Mouse (Mus musculus) spleen, postnatal 10 days (tissue): ENCODE results near the gene Thsd7b.
"Not testable (repeated sequence)": the region's sequence is repeated elsewhere in the genome, so short reads cannot be mapped to it uniquely, and the experiment has no call there.

Source experiments
- DNase-seq, 2 experiments: peaks; one replicate each; pipeline ENCODE4 v3.0.0; 2021 to 2022; ENCODE audit warnings: low spot score in 2 of 2

The Thsd7b gene

GRCm38 (mm10) chr1:129838486-129838885, 565.4 kb downstream of the Thsd7b start:
- no peak for DNase-seq

- DNase-seq = no peak
Observed at GRCm38 (mm10) chr1:129843416-129843815, 570.3 kb downstream of the Thsd7b start.

- DNase-seq = no peak
Observed at GRCm38 (mm10) chr1:129850007-129850564, 577.0 kb downstream of the Thsd7b start.

- DNase-seq = no peak
Observed at GRCm38 (mm10) chr1:129867714-129868113, 594.6 kb downstream of the Thsd7b start.

DNA sequence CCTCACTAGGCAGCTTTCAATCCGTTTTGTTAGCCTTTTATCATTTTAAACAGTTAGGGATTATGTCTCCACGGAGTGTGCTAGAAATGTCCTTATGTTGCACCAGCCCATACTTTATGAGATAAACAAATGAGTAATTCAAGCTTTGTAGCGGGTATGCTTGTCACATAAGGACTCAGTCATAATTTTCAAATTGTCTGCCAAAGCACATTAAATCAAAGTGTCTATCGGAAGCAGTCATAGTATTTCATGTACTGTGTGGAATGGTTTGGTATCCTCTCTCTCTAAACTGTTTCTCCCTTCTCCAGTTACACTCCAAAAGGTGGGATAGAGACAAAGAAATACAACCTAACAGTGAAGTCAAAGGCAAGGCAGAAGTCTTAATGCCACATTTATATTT, 601.3 kb downstream of the Thsd7b start:
- DNase-seq = no peak

DNA sequence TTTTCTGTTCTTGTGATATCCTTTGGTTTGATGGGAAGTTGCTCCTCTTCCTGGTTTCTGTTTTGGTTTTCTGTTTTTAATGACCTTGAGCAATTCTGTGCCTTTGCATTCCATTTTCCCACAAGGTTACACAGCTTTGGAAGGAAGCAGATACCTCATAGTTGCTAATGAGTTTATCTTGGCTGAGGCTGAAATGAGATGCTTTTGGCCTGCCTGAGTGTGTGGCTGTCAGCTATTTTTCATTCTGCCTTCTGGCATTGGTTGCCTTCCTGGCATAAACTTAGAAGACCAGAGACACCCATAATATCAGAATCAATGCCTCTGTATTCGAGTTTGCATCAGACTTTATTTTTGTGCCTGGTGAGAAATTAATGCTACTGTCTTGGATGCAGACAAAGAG, 614.8 kb downstream of the Thsd7b start:
- no peak for DNase-seq

- no peak for DNase-seq
Observed at GRCm38 (mm10) chr1:129898121-129898520, 625.0 kb downstream of the Thsd7b start.

GRCm38 (mm10) chr1:129915484-129915883, 642.4 kb downstream of the Thsd7b start:
- DNase-seq = no peak

- no peak for DNase-seq
Observed at GRCm38 (mm10) chr1:129917568-129917967, 644.5 kb downstream of the Thsd7b start.

GRCm38 (mm10) chr1:129919385-129919784, 646.3 kb downstream of the Thsd7b start:
- peak; percentile 16 to 60 for DNase-seq

DNA sequence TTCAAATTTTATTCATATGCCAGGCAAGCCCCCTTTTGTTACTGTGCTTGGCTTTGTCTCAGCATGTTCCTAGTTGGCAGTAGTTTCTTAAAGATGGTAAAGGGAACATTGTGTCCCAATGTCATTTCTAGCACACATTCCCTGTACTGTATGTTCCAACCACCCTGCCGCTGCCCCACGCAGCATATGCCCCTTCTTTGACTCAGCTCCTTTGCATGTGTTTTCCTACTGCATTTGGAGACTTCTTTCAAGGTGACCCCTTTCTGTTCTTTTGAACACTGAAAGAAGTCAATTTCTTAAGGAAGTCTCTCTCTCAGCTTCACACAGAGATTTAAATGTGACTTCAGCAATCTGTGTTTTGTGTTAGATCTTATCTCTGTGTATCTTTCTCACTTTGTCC, 657.9 kb downstream of the Thsd7b start:
- no peak for DNase-seq

GRCm38 (mm10) chr1:129943116-129943515, 670.0 kb downstream of the Thsd7b start:
- no peak for DNase-seq

DNA sequence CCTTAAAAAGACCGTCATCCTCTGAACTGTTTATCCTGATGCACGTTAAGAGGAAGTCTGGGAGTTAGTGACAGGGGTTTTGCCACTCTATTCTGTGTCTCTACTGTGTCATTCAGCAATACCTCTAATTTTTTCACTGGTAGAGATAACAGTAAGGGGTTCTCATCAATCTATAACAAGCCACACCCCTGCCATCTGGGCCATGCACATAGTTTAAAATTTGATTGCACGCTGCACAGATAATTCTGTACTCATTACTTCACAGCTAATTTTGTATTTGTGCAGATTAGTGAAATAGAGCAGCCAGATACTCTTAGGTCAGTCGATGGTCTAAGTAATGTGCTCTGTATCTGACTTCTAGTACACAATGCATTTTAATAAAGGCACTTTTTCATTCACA, 673.9 kb downstream of the Thsd7b start:
- no peak for DNase-seq

DNA sequence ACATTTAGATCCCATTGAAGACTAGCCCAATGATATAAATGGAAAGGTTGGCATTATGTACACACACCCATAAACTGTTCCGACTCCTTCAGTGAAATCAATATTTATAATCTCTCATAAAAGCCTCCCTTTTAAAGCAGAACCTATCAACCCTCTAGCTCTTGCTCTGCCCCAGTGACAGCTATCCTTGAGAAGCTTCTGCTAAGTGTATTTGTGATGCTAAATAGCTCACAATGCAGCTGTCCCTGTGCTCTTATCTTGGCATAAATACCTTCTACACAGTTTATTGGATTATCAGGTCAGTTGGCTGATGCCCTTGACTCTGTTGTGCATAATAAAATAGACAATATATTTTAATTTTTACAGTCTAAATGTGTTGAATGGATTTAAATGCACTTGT, 682.4 kb downstream of the Thsd7b start:
- DNase-seq = no peak

- peak; percentile 14 to 58 for DNase-seq
Observed at GRCm38 (mm10) chr1:129956625-129957024, 683.5 kb downstream of the Thsd7b start.

- DNase-seq = not testable (repeated sequence)
Observed at GRCm38 (mm10) chr1:129959352-129959751, 686.2 kb downstream of the Thsd7b start.

GRCm38 (mm10) chr1:129963166-129963565, 690.1 kb downstream of the Thsd7b start:
- no peak for DNase-seq

DNA sequence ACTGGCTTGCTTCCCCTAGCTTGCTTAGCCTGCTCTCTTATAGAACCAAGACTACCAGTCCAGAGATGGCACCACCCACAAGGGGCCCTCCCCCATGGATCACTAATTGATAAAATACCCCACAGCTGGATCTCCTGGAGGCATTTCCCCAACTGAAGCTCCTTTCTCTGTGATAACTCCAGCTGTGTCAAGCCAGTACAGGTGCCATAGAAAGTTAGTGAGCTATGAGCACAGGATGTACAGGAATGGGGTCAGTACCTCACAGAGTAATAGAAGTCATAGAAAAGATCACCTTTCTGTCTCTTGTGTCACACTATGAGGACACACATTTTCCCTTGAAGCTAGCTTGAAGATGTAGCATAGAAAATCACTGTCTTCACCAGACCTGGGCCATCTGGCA, 716.1 kb downstream of the Thsd7b start:
- not testable (repeated sequence) for DNase-seq

GRCm38 (mm10) chr1:129990821-129991220, 717.7 kb downstream of the Thsd7b start:
- no peak for DNase-seq

GRCm38 (mm10) chr1:130055012-130055411, 781.9 kb downstream of the Thsd7b start:
- no peak for DNase-seq

- no peak for DNase-seq
Observed at GRCm38 (mm10) chr1:130062105-130062504, 789.0 kb downstream of the Thsd7b start.

DNA sequence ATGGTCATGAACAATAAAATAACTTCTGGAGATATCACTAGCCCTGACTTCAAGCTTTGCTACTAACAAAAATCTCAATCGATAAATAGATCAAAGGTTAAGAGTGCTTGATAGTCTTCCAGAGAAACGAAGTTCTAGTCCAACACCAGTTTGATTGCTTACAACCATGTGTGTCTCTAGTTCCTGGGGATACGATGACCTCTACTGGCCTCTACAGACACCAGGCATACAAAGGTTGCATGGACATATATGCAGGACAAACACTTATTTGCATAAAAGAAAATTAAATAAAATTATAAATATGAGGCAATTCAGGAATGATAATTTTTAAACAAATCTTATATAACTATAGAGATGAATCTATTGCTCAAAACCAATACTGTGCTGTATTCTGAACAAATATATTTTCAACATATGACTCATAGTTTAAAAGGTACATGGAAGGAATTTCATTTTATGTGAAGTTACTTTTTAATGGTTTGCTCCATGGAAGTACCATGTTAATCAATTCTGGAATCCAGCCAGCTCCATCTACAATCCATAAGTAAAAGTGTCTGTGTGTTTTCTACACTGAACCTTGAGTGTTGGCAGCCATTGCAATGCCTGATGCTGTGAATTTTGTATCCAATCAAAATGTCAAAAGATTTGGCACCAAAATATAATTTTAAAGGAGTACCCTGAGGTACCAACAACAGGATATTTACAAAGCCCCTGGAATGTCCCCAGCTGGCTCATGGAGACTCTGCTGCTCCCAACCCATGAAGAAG, 793.3 kb downstream of the Thsd7b start:
- no peak for DNase-seq

DNA sequence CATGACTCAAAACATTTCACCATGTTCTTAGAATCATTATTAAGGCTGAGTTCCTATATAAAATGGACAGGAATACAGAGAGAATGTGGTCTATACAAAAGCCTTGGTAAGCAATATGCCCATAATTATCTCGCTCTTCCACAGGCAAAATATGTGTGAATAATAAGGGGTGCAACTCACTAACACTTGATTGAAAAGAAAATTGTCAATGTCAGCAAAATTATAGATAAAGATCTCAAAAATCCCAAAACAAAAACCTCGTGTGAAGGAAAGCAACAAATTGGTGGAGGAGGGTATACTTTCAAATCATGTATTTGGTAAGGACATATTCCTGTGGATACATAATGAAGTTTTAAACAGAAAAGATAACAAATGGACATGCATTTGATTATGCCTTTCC, 810.7 kb downstream of the Thsd7b start:
- no peak for DNase-seq

DNA sequence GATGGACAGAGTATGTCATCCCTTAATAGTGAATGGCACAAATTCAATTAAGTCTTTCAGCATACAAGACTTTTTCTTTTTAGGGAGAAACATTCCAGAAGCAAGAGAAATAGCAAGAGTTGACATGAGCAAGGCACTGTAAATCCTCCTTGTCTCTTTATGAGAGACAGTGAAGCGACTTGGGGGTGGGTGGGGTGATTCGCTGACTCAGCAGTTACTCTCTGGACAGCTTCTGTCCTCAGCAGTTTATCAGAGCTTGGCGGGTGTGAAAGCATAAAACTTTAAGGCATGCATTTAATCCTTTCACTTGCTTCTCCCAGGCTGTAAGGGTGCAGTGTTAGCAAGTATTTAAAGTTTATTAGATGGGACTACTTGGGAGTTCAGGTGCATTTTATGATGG, 812.1 kb downstream of the Thsd7b start:
- DNase-seq = no peak
